Mouse (Mus musculus) neural tube, embryonic 11.5 days (tissue): ENCODE results near the gene Nfe2. TPM values are rescaled to one million over a fixed set of nuclear protein-coding genes. Genes with fewer than 3 reads are reported as not detected.

Experiments used
- ATAC-seq: fragments of 200-750 bp; cut with Nextera tagmentation; 2 replicates; pipeline ENCODE4 v1.8.0; 2017; ENCODE audit warnings: moderate number of reproducible peaks, mild to moderate bottlenecking, moderate TSS enrichment, moderate library complexity; ENCODE audit not compliant: insufficient read depth, low FRiP score, low TSS enrichment
- DNase-seq: peaks from one replicate; pipeline ENCODE4 v3.0.0-alpha.2; 2015; ENCODE audit warnings: low spot score
- H3K27ac ChIP-seq: fragments of 300-500 bp; sonication (generic); 2 replicates; pipeline ENCODE4 v1.5.1; 2014; ENCODE audit warnings: low read depth, mild to moderate bottlenecking, low read length
- H3K27me3 ChIP-seq: fragments of 300-500 bp; sonication (generic); 2 replicates; pipeline ENCODE4 v1.6.1; 2014; ENCODE audit warnings: mild to moderate bottlenecking, low read length, mixed read lengths; ENCODE audit not compliant: control insufficient read depth, insufficient read depth
- H3K36me3 ChIP-seq: fragments of 300-500 bp; sonication (generic); 2 replicates; pipeline ENCODE4 v1.6.1; 2014; ENCODE audit warnings: mild to moderate bottlenecking, low read length, moderate library complexity, mixed read lengths; ENCODE audit not compliant: control insufficient read depth, insufficient read depth
- H3K4me1 ChIP-seq: fragments of 300-500 bp; sonication (generic); 2 replicates; pipeline ENCODE4 v1.6.1; 2014; ENCODE audit warnings: low read length, mixed read lengths; ENCODE audit not compliant: control insufficient read depth, insufficient read depth
- H3K4me2 ChIP-seq: fragments of 300-500 bp; sonication (generic); 2 replicates; pipeline ENCODE4 v1.6.1; 2014; ENCODE audit warnings: low read depth, mild to moderate bottlenecking, moderate library complexity
- H3K4me3 ChIP-seq: fragments of 300-500 bp; sonication (generic); 2 replicates; pipeline ENCODE4 v1.5.1; 2014; ENCODE audit warnings: low read depth, low read length
- H3K9ac ChIP-seq: fragments of 300-500 bp; sonication (generic); 2 replicates; pipeline ENCODE4 v1.6.1; 2014; ENCODE audit warnings: mild to moderate bottlenecking, low read length
- H3K9me3 ChIP-seq: fragments of 300-500 bp; sonication (generic); 2 replicates; pipeline ENCODE4 v1.6.1; 2016; ENCODE audit warnings: low read length; ENCODE audit not compliant: control insufficient read depth
- WGBS: fragments of 180-500 bp; shearing (Covaris S2); extraction: QIAGEN DNeasy Blood & Tissue Kit; methylation state at CpG from one replicate; pipeline ENCODE4 v1.1.7; 2014; 5-methylcytosine and 5-hydroxymethylcytosine counted together
- polyA plus RNA-seq: library from polyadenylated mRNA; unstranded; fragments of >200 nt; fragmentation: Nextera tagmentation; extraction: Ambion mirVana; gene quantifications from 2 replicates; pipeline ENCODE4 v1.2.1, GENCODE M21; 2014

The Nfe2 gene
- 6.5 and 7.3 TPM in 2 replicates for polyA plus RNA-seq

- H3K4me3 ChIP-seq: no peak within 1 kb of the TSS
- ATAC-seq (no peak), DNase-seq (peak; percentile 22)
- peaks cover 9% of the 10 kb centered on the region for H3K4me1 ChIP-seq
- H3K9me3 ChIP-seq: no peaks in the 10 kb centered on the region
- H3K4me2 ChIP-seq: peak within 1 kb of the TSS; percentile 13; the same call in 1 of the 2 replicates
- no peaks in the 10 kb centered on the region for H3K36me3 ChIP-seq
- 12% methylated on average over 15 of the region's 15 CpGs for WGBS
- H3K27me3 ChIP-seq: no peaks in the 10 kb centered on the region
- no peak within 1 kb of the TSS for H3K9ac ChIP-seq
- H3K27ac ChIP-seq: no peak within 1 kb of the TSS
Observed at GRCm38 (mm10) chr15:103257790-103258728, at the start of gene Nfe2. TSS of gene Nfe2 (minus strand) at chr15:103258403.

GRCm38 (mm10) chr15:103307125-103307524, 48.9 kb upstream of the Nfe2 start:
- DNase-seq: peak; percentile 95
- no peak overlapping the region for H3K4me3 ChIP-seq
- H3K27ac ChIP-seq: peak overlapping the region; percentile 99
- no peak overlapping the region for H3K9ac ChIP-seq
- no peaks in the 10 kb centered on the region for H3K36me3 ChIP-seq
- no peak overlapping the region for H3K4me2 ChIP-seq
- WGBS: 2% methylated on average over 7 of the region's 7 CpGs
- H3K9me3 ChIP-seq: no peaks in the 10 kb centered on the region
- H3K27me3 ChIP-seq: 0 out of 2 replicates have a peak, but pooled peaks cover 2% of the 10 kb centered on the region
- peaks cover 46% of the 10 kb centered on the region for H3K4me1 ChIP-seq
- no peak for ATAC-seq

GRCm38 (mm10) chr15:103305792-103306645, 47.8 kb upstream of the Nfe2 start:
- WGBS: 23% methylated on average over 8 of the region's 8 CpGs
- H3K27ac ChIP-seq: peak overlapping the region; percentile 99
- H3K4me1 ChIP-seq: peaks cover 57% of the 10 kb centered on the region
- H3K36me3 ChIP-seq: no peaks in the 10 kb centered on the region
- H3K4me2 ChIP-seq: peak overlapping the region; percentile 48
- DNase-seq: no peak
- H3K9me3 ChIP-seq: no peaks in the 10 kb centered on the region
- H3K9ac ChIP-seq: peak overlapping the region; percentile 65
- ATAC-seq: no peak
- H3K27me3 ChIP-seq: 0 out of 2 replicates have a peak, but pooled peaks cover 2% of the 10 kb centered on the region
- peak overlapping the region; percentile 19 for H3K4me3 ChIP-seq

- H3K4me1 ChIP-seq: peaks cover 65% of the 10 kb centered on the region
- under 1% methylated on average over 65 of the region's 71 CpGs for WGBS
Observed at GRCm38 (mm10) chr15:103305070-103305678, 47.0 kb upstream of the Nfe2 start.

GRCm38 (mm10) chr15:103304616-103304969, 46.4 kb upstream of the Nfe2 start:
- WGBS: 2% methylated on average over 9 of the region's 9 CpGs
- no peaks in the 10 kb centered on the region for H3K9me3 ChIP-seq
- 0 out of 2 replicates have a peak, but pooled peaks cover 2% of the 10 kb centered on the region for H3K27me3 ChIP-seq
- no peaks in the 10 kb centered on the region for H3K36me3 ChIP-seq
- H3K4me2 ChIP-seq: peak overlapping the region; percentile 59
- DNase-seq (no peak), ATAC-seq (peak; percentile 39)
- peak overlapping the region; percentile 19 for H3K4me3 ChIP-seq
- H3K27ac ChIP-seq: peak overlapping the region; percentile 99
- peaks cover 70% of the 10 kb centered on the region for H3K4me1 ChIP-seq
- H3K9ac ChIP-seq: peak overlapping the region; percentile 63

More at GRCm38 (mm10) chr15:103305070-103305678, 47.0 kb upstream of the Nfe2 start:
- Histone ChIP-seq H3K4me3 (peak overlapping the region; percentile 19), H3K4me2 (peak overlapping the region; percentile 59), H3K9ac (peak overlapping the region; percentile 65), H3K9me3 (no peaks in the 10 kb centered on the region), H3K36me3 (no peaks in the 10 kb centered on the region), H3K27me3 (0 out of 2 replicates have a peak, but pooled peaks cover 2% of the 10 kb centered on the region), H3K27ac (peak overlapping the region; percentile 99)
- ATAC-seq (peak; percentile 90), DNase-seq (peak; percentile 97)

GRCm38 (mm10) chr15:103303916-103304615, 45.9 kb upstream of the Nfe2 start:
- WGBS: under 1% methylated on average over 8 of the region's 8 CpGs
- Histone ChIP-seq H3K4me3 (peak overlapping the region; percentile 19), H3K27ac (peak overlapping the region; percentile 99), H3K27me3 (0 out of 2 replicates have a peak, but pooled peaks cover 2% of the 10 kb centered on the region), H3K4me2 (peak overlapping the region; percentile 59), H3K36me3 (no peaks in the 10 kb centered on the region; the same call in 1 of the 2 replicates), H3K9me3 (no peaks in the 10 kb centered on the region), H3K9ac (peak overlapping the region; percentile 63), H3K4me1 (peaks cover 75% of the 10 kb centered on the region)
- ATAC-seq (no peak), DNase-seq (peak; percentile 66)

GRCm38 (mm10) chr15:103302341-103303021, 44.3 kb upstream of the Nfe2 start:
- H3K36me3 ChIP-seq: no peaks in the 10 kb centered on the region; the same call in 1 of the 2 replicates
- ATAC-seq (no peak), DNase-seq (peak; percentile 74)
- H3K9ac ChIP-seq: peak overlapping the region; percentile 55
- peak overlapping the region; percentile 99 for H3K27ac ChIP-seq
- WGBS: 4% methylated on average over 6 of the region's 6 CpGs
- H3K4me3 ChIP-seq: no peak overlapping the region
- H3K9me3 ChIP-seq: no peaks in the 10 kb centered on the region
- H3K4me1 ChIP-seq: peaks cover 86% of the 10 kb centered on the region
- peak overlapping the region; percentile 42 for H3K4me2 ChIP-seq
- H3K27me3 ChIP-seq: no peaks in the 10 kb centered on the region
